Mouse (Mus musculus) cerebellum, adult 18-20 months (tissue): ENCODE results near the gene Fxyd3.
A peak's percentile ranks its signal among the peaks of the same experiment; 100 is the strongest.

Experiments
- DNase-seq, 2 experiments: peaks; one replicate each; pipeline ENCODE4 v3.0.0; 2021

Gene Fxyd3

DNA sequence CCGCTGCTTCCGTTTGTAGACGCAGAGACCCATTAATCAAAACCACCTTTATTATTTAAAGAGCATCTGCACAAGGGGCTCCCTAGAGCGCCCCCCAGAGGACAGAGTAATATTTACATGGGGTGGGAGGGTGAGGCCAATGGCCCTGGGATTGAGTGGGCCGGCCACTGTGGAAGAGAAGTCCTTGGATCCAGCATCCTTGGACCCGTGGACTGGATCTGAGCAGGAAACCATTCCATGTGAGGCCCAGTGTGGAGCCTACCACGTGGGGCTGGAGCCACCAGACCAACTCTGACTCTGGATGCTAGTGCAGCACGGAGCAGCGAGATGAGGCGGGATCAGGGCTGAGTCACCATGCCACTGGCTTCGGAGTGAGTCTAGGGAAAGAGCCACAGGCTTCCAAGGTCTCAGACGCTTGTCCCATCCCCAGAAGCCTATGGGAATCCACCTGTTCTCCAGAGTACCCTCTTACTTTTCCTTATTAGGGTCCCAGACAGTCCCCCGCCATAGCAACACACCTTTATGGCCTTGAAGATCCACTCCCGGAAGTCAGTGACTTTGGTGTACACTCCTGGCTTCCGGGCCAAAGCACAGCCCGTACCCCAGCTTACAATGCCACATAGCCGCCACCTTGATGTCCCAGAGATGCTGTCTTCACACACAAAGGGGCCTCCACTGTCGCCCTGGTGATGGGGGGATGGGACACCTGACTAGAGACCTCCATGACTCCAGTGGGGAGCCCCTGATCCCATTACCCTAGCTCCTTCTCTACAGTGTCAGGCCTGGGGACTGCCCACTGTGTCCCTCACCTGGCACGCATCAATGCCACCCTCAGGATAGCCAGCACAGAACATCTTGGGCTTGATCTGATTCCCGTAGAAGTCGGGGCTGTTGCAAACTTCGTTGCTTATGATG is 22.4 kb upstream of the Fxyd3 start:
- DNase-seq: peak in 1 of 2 experiments; percentile 46

GRCm38 (mm10) chr7:31097583-31098248 is 21.2 kb upstream of the Fxyd3 start:
- peak; percentile 91 to 92 for DNase-seq

DNA sequence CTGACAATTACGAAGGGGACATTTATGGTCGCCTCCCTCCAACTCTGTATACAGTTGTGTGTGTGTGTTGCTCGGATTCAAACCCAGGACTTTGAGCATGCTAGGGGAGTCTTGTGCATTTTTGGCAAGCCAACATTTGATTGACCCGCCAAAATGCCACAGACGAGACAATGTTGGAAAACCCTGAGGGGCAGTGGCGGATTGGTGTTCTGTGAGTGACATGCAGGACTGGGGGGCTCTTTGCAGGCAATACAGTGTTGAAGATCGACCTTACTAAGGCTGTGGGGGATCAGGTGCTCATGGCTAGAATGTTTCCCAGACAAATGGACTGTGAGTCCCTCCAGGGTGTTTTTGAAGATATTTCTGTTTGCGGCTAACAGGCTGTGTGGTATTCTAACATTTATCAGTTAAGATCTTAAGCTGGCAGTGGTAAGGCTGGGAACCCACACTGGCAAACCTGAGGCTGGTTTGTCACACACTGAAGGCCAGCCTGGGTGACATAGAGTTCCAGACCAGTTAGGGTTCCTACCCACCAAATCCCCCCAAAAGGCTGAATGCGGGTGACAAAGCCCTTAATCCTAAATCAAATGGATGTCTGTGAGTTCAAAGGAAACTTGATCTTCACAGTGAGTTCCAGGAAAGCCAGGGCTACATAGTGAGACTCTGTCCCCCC is 20.5 kb upstream of the Fxyd3 start:
- no peak for DNase-seq

DNA sequence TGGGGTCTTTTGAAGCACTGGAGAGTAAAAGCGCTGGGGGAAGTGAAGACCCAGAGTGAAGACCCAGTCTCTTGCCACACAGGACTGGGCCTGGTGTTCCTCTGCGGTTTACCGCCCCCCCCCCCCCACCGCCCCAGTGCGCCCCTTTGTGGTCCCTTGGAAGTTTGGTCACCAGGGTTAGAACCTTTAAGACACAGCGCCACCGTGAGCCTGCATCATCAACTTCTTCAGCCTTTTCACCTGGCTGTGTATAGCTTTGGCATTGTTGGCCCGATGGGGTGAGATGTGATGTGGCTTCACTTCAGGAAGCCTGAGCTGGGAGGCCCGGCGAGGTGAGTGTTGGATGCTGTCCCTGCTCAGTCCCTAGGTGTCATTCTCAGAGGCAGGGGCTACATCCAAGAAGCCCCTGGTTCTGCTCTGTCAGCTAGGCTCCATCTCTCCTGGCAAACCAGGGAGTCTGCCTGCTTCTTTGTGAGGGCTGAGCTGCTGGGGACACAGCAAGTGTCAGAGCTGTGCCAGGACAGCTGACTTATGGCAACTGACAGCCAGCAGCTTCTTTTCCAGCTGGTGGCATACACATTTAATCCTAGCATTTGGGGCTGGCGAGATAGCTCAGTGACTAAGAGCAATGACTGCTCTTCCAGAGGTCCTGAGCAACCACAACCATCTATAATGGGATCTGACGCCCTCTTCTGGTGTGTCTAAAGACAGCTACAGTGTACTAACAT is 18.4 kb upstream of the Fxyd3 start:
- peak in 1 of 2 experiments; percentile 57 for DNase-seq

- DNase-seq: no peak
These were observed 13.2 kb upstream of the Fxyd3 start for GRCm38 (mm10) chr7:31089721-31090120.

DNA sequence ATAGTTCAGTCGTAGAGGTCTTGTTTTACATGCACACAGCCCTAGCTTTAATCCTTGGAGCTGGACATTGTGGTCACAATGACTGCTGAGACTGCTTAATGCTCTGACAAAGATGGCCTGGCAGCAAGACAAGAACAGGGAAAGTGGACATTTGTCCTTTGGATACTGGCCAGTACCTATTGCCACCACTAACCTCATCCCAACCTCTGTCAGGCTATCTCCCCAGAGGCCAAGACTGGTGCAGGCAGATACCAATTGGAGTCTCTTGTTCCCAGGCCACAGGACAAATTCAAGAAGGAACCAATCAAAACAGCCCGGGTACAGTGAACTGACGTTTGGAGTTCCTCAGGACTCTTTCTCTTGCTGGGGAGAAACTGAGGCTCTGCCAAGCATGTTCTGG is 11.7 kb upstream of the Fxyd3 start:
- DNase-seq: no peak

DNA sequence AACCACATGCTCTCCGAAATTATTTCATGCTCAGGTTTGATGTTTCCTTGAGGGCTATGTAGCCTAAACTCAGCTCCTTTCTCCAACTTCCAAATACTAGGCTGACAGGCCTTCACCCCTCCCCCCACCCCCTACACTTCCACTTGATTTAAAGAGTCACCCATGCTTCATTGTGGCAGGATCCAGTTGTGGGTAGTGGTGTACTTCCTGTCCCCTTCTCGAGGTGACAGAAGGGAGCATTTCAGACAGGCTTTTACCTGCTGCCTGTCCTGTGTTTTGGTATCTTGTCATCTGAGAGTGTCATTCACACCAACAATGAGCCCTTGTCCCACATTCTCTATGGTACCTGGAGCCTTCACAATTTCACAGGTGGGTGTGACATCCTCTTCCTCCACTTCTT is 10.8 kb upstream of the Fxyd3 start:
- no peak for DNase-seq

GRCm38 (mm10) chr7:31086175-31086755 is 9.8 kb upstream of the Fxyd3 start:
- DNase-seq: no peak

- peak in 1 of 2 experiments; percentile 34 for DNase-seq
These were observed 8.7 kb upstream of the Fxyd3 start for GRCm38 (mm10) chr7:31085171-31085570.

DNA sequence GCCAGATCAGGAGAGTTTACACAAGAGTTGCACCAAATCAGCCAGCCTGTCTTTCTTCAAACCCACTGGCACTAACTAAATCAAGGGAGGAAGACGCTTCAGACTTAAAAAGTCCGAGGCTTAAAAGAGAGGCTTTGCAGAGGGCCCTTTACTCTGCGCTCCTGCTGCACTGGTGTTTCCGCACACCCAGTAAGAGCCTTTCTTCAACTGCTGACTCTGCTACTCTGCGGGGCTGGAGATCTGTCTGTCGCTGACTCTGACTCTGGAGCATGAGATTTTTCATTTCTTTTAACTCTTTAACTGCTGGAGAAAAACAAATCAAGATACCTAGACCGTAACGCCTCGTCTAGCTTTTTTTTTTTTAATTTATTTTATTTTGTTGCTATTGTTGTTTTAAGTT is 7.6 kb upstream of the Fxyd3 start:
- no peak for DNase-seq

DNA sequence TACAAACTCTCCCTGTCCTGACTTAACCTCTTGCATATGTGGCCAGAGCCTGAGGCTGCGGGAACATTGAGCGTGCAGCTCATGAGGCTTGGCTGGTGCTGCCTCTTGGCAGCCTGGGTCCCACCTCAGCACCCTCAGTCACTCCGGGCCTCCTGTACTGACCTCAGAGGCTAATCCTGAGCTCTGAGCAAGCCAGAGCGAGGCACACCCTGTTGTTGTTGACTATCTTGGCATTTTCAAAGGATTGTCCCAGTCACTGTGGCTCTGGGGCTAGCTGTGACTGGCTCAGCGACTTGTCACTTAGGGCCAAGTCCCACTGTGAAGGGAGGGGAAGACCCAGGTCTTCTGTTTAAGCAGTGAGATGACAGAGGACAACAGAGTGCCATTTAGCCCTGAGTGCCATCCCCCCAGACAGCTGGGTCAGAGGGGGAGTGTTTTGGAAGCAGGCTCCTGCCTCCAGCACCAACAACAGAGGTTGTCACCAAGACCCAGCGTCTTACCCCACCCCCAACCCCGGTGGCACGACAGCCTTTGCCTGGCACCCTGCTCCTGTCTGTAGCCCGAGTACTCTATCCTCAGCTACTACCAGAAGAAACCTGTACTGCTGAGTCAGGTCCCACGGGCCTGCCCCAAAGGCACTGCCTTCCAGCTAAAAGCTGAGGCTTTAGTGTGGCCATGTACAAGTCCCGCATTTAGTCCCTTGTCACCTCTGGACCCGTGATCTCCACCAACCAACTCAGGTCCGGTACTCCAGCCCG is 6.5 kb upstream of the Fxyd3 start:
- peak; percentile 49 to 60 for DNase-seq

GRCm38 (mm10) chr7:31082106-31082505 is 5.6 kb upstream of the Fxyd3 start:
- no peak for DNase-seq

DNA sequence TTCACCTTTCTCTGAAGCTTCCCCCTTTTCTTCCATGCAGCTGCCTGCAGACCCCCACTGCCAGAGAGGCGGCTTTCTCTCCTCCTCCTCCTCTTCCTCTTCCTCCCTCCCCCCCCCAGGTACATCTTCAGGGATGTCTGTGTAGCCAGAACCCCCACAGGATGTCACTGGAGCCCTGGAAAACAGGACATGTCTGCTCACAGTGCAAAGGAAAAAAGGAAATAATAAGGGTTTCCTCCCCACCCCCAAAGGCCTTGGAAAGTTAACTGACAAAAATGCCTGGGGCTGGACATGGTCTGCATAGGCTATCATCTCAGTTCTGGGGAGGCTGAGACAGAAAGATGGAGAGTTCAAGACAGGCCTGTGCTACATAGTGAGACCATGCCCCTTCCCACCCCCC is 4.6 kb upstream of the Fxyd3 start:
- peak; percentile 36 to 62 for DNase-seq

DNA sequence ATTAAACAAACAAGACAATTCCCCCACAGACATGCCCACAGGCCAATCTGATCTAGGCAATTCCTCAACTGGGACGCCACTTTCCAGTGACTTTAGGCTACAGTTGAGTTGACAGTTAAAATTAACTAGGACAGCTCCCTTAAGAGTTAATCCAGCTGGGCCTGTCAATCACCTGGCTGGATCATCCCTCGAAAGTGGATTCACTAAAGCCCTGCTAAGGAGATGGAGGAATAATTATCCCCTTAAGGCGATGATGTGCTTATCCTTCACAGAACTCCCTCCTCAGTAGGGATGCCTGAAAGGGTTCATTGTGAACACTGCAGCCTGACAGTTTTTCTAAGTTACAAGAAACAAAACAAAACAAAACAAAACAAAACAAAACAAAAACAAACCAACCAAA is 4.1 kb upstream of the Fxyd3 start:
- DNase-seq: no peak

DNA sequence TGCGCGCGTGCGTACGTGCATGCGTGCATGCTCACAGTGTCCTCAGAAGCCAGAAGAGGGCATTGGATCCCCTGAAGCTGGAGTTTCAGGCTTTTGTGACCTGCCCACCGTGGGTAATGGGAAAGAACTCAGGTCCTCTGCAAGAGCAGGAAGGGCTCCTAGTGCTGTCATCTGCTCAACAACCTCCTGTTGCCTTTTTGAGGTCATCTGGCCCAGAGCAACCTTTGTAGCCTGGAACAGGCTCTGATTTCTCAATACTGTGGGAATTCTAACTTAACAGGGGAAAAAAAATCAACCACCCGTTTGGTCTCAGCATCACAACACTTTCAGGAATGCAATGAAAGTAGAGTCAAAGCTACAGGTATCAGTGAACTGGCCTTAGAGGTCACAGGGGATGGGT is 3.2 kb upstream of the Fxyd3 start:
- DNase-seq: no peak

DNA sequence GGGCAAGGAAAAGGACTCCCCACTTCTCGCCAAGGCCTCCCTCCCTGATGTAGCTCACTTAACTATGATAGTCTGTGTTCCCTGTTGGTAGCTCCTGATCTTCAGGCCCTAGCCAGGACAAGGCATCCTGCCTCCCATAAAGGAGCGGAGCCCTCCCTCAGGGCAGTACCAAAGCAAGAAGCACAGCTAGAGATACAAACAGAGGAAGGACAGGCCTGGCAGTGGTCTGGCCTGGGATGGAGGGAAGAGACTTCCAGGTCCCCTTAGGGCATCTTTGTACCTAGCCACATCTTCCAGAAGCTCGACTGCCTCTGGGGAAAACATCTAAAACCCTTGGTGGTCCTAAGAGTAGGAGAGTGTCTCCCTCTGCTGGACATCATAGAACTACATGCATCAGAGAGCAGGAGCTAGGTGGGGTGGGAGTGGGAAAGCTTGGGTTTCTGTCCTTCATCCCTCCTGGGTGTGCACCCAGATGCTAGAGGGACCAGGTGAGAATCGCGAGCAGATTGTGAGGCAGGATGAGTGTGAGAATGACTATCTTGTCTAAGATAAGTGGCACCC is 1.5 kb upstream of the Fxyd3 start:
- peak; percentile 39 to 43 for DNase-seq

DNA sequence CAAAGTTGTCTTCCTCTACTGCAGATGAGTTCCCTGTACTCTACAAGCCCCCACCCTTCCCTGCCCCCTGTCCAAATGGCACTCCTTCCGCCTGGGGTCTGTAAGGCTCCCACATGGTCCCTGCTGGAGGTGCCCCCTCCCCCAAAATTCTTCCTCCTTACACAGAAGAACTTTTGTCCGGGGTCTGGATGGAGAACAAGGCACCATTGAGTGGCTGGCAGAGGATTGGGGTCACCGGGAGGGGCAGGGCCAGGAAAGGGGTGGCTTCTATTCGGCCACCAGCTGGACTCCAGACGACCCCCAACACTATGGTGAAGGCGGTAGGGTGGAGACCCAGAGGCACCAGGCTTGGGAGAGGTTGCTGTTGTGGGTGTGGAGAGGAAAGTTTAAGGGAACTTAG is 966 bp upstream of the Fxyd3 start:
- DNase-seq: peak in 1 of 2 experiments; percentile 39

GRCm38 (mm10) chr7:31074713-31075069 is 1.8 kb downstream of the Fxyd3 start:
- DNase-seq: no peak

DNA sequence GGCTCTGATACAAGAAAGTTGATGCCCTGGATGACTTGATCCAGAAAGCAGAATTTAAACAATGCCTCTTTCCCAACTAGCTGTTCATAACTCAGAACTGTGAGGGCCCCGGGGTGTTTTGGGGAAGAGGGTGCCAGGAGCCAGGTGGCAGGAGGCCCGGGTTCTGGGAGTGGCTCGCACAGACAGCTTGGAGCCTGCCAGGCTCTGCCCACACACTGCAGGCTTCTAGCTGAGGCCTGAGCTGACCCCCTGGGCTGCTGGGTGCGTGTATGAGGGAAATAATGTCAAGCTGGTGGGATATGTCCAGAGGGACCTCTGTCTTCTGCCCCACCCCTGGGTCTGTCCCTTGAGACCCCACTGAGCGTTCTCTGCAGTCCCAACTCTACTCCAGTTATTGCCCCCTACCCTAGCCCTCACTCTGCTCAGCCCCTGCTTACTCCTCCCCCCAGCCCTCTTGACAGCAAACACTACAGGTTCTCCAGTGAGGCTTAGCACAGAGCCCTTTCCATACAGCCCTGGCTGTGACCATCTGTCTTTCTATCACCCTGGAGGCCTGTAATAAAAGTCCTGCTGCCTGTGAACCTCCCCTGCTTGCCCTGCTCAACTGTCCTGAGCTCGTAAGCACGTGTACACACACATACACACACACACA is 2.3 kb downstream of the Fxyd3 start:
- DNase-seq: peak; percentile 38 to 40

DNA sequence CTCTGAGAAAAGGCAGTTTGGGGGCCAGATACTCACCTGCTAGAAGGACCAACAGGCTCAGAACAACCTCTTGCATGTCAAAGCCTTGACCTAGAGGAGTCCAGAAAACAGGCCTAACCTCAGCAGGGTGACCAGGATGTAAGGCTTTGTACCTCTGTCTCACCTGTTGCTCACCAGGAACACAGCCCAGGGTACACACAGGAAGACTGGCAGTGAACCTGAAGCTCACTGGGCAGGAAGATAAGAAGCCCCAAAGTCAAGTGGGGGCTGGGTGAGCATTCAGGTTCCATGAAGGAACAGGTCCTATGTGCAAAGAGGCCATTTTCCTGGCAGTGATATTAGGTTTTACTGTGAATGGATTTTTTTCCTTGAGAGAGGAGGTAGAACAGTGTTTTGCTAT is 3.0 kb downstream of the Fxyd3 start:
- DNase-seq: no peak

DNA sequence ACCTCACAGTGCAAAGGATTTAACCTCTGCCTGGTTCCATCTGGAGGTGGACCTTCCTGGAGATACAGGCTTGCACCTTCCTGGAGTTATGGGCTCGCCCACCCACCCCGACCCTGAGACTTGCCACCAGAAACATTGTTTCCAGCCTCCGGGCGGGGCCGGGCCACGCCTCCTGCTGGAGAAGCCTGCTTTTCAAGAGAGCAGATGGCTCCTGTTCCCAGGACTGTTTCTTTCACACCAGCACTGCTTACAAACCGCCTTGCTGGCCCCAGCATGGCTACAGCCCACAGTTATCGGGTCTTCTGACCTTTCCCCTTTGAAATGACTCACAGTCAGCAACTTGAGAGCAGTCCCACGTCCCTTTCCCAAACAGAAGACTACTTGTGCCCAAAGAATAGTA is 4.2 kb downstream of the Fxyd3 start:
- DNase-seq: peak; percentile 40 to 45
